Mouse (Mus musculus) neural tube, embryonic 14.5 days (tissue): ENCODE measurements around the gene Cd4. TPM values are rescaled to one million over a fixed set of nuclear protein-coding genes. Genes with fewer than 3 reads are reported as not detected.

Experiments used
- ATAC-seq: fragments of 200-750 bp; cut with Nextera tagmentation; 2 replicates; pipeline ENCODE4 v1.8.0; 2017; ENCODE audit warnings: low read depth, mild to moderate bottlenecking, moderate TSS enrichment, moderate library complexity
- H3K27ac ChIP-seq: fragments of 300-500 bp; sonication (generic); 2 replicates; pipeline ENCODE4 v1.5.1; 2014; ENCODE audit warnings: low read depth, mild to moderate bottlenecking, control low read depth, low read length, moderate library complexity, mixed read lengths
- H3K27me3 ChIP-seq: fragments of 300-500 bp; sonication (generic); 2 replicates; pipeline ENCODE4 v1.6.1; 2014; ENCODE audit warnings: low read length; ENCODE audit not compliant: control insufficient read depth, insufficient read depth
- H3K36me3 ChIP-seq: fragments of 300-500 bp; sonication (generic); 2 replicates; pipeline ENCODE4 v1.6.1; 2014; ENCODE audit warnings: low read length, mixed read lengths; ENCODE audit not compliant: control insufficient read depth, insufficient read depth
- H3K4me1 ChIP-seq: fragments of 300-500 bp; sonication (generic); 2 replicates; pipeline ENCODE4 v1.6.1; 2014; ENCODE audit warnings: low read length; ENCODE audit not compliant: control insufficient read depth, insufficient read depth
- H3K4me2 ChIP-seq: fragments of 300-500 bp; sonication (generic); 2 replicates; pipeline ENCODE4 v1.6.1; 2014; ENCODE audit warnings: mild to moderate bottlenecking, low read depth, low read length, control low read depth
- H3K4me3 ChIP-seq: fragments of 300-500 bp; sonication (generic); 2 replicates; pipeline ENCODE4 v1.5.1; 2014; ENCODE audit warnings: low read depth, low read length, control low read depth, mixed read lengths
- H3K9ac ChIP-seq: fragments of 300-500 bp; sonication (generic); replicated peaks from 2 replicates; pipeline ENCODE4 v1.6.1; 2014; ENCODE audit warnings: low read depth, mild to moderate bottlenecking, control low read depth, low read length, mixed read lengths
- H3K9me3 ChIP-seq: fragments of 300-500 bp; sonication (generic); 2 replicates; pipeline ENCODE4 v1.6.1; 2016; ENCODE audit warnings: low read length; ENCODE audit not compliant: control insufficient read depth
- WGBS: fragments of 180-500 bp; shearing (Covaris S2); extraction: QIAGEN DNeasy Blood & Tissue Kit; methylation state at CpG from one replicate; pipeline ENCODE4 v1.1.7; 2014; 5-methylcytosine and 5-hydroxymethylcytosine counted together
- polyA plus RNA-seq: library from polyadenylated mRNA; unstranded; fragments of >200 nt; fragmentation: Nextera tagmentation; extraction: Ambion mirVana; gene quantifications from 2 replicates; pipeline ENCODE4 v1.2.1, GENCODE M21; 2014

Cd4 gene
- polyA plus RNA-seq, 1 experiment from 2014 or later: 0.12 TPM

DNA sequence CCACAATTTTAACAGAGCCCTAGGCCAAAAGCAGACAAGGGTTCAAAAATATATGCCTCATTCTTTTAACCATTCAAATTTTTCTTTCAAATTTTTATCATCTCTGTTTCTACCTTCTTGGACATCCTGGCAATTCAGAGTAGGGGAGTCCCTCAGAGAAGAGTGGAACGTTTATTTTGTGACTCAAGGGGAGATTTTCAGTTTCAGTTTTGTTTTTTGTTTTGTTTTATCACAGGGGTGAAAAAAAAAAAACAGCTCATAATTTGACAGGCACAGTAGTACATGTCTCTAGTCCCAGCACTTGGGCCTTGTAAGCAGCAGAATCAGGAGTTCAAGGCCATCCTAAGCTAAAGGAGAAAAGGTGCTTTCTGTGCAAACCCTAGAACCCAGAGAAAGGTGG lies 19.7 kb upstream of the Cd4 start:
- no peak for ATAC-seq
- Histone ChIP-seq H3K9me3 (no peaks in the 10 kb centered on the region), H3K4me2 (no peak overlapping the region), H3K4me3 (no peak overlapping the region), H3K36me3 (peaks cover under 1% of the 10 kb centered on the region; the same call in 1 of the 2 replicates), H3K27me3 (no peaks in the 10 kb centered on the region), H3K9ac (no peak overlapping the region), H3K4me1 (peaks cover 23% of the 10 kb centered on the region; the same call in 1 of the 2 replicates), H3K27ac (no peak overlapping the region)
- WGBS: 81% methylated on average over 1 of the region's 1 CpGs

DNA sequence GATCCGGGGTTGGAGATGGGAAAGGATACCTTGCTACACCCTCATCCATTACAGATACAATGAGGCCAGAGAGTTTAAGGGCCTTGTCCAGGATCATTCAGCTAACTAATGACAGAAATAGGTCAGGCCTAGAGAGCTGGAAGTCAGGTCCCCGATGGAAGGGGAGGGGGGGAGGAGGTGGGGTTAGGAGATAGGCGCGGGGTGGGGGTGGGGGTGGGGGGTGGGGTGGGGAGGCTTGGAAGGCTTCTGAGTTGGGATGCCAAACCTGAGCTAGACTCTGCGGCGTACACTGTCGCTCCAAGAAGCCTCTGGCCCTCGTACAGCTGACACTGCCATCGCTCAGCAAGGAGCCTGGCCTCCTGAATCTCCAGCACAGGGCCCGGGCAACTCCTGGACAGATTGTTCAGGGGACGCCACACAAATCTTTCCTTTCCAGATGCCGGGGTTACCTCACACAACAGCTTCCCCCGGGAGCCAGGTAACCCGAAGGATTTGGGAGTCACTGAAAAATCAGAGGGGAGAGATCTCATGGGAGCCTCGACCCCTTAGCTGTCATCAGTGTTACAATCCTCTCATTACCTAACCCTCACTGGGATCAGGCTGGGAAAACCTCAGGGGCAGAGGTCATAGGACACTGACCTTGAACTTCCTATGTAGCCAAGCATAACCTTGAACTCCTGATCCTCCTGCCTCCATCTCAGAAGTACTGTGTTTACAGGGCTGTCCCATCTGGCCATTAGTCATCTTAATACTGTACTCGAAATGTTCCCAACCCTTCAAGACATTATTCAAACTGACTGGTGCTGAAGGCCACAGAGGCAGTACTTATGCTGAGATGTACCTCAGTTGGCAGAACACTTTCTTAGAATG lies 17.2 kb upstream of the Cd4 start:
- Histone ChIP-seq H3K9me3 (no peaks in the 10 kb centered on the region), H3K4me1 (peaks cover 20% of the 10 kb centered on the region; the same call in 1 of the 2 replicates), H3K4me2 (peak overlapping the region; percentile 77), H3K9ac (peak overlapping the region; percentile 68), H3K4me3 (no peak overlapping the region), H3K27ac (peak overlapping the region; percentile 100), H3K27me3 (no peaks in the 10 kb centered on the region), H3K36me3 (no peaks in the 10 kb centered on the region)
- WGBS: 35% methylated on average over 16 of the region's 16 CpGs
- ATAC-seq: no peak

DNA sequence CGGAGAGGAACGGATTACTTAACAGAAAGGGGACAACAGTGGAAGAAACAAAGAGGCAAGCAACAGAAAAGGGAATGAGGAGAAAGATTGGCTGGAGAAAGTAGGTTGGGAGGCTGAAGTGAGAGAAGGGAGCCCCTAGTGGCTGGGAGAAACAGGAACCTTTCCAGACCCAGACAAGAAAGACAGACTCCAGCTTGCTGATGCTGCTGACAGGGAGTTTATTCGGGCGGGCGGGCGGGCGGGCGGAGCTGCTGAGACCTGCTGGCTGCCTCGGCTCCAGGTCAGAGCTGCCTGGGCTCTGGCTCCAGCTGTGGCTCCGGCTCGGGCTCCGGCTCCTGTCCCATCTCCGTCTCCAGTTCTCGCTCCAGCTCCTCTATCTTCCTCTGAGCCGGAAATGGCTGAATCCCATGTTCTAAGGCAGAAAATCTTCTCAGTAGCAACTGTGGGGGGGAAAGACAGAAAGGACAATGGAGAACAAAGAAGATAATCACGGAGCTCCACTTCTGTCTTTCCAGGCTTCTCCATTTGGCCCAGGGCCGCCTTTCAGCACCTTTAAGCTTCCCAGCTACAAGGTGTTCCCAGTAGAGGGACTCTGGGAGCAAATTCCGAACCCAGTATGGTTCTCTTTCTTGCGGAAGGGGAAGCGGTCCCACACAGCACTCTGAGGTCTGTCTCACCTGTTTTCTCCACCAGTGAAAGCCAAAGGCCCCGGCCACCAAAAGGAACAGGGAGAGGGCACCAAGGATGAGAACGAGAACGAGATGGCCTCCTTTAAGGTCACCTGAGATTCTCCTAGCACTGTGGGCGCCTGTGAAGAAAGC lies 16.4 kb upstream of the Cd4 start:
- peak overlapping the region; percentile 77 for H3K4me2 ChIP-seq
- no peaks in the 10 kb centered on the region for H3K9me3 ChIP-seq
- H3K27me3 ChIP-seq: no peaks in the 10 kb centered on the region
- WGBS: 7% methylated on average over 24 of the region's 24 CpGs
- H3K27ac ChIP-seq: peak overlapping the region; percentile 100
- peaks cover 14% of the 10 kb centered on the region; the same call in 1 of the 2 replicates for H3K4me1 ChIP-seq
- peak overlapping the region; percentile 35 for H3K4me3 ChIP-seq
- ATAC-seq: peak; percentile 76
- H3K36me3 ChIP-seq: no peaks in the 10 kb centered on the region
- peak overlapping the region; percentile 68 for H3K9ac ChIP-seq

DNA sequence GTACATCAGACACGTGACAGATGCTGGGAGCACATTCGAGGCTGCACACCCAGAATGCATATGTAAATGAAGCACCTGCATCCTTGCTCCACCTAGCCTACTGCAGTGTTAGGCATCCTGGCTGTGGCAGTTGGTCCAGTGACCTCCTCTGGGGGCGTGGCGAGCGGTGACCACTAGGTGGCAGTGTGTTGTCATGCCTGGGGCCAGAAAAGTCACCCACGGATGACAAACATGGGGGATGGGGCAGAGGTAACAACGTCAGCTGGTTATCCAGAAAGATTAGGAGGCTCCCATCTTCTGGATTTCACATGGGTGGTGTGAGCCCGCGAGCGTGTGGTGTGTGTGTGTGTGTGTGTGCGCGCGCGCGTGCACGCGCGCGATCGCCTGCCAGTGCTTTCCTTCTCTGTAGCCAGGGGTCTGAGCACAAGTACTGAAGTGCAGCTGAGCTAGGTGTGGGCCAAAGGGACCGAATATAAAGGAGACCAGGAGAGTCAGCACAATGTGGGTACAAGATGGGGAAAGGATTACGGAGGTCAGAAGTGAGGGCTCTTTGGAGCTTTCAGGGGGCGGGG lies 15.6 kb upstream of the Cd4 start:
- Histone ChIP-seq H3K4me1 (peaks cover 14% of the 10 kb centered on the region; the same call in 1 of the 2 replicates), H3K9me3 (no peaks in the 10 kb centered on the region), H3K4me2 (peak overlapping the region; percentile 77), H3K27me3 (no peaks in the 10 kb centered on the region), H3K36me3 (no peaks in the 10 kb centered on the region), H3K9ac (peak overlapping the region; percentile 68), H3K27ac (peak overlapping the region; percentile 100), H3K4me3 (peak overlapping the region; percentile 35)
- WGBS: under 1% methylated on average over 23 of the region's 23 CpGs
- peak; percentile 88 for ATAC-seq

DNA sequence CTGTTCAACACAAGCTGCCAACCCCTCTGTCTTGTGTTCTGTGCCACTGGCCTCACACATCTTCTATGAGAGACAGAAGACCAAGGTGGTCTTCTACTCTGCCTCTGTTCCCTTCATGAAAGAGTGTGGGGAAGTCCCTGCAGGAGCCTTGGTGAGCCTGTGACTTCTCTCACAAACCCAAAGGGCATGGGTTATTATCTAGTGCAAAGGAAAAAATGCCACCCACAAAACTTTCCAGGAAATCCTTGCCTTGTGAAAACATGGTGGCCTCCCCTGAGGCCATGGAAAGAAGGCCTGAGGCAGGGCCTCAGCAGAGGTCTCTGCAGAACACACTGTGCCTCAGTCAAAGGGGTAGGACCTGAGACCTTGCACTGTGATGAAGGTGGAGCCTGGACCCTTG lies 13.8 kb upstream of the Cd4 start:
- H3K4me2 ChIP-seq: no peak overlapping the region
- no peak overlapping the region for H3K27ac ChIP-seq
- H3K9ac ChIP-seq: no peak overlapping the region
- H3K4me1 ChIP-seq: peaks cover 14% of the 10 kb centered on the region; the same call in 1 of the 2 replicates
- ATAC-seq: no peak
- H3K9me3 ChIP-seq: no peaks in the 10 kb centered on the region
- H3K36me3 ChIP-seq: no peaks in the 10 kb centered on the region
- H3K4me3 ChIP-seq: no peak overlapping the region
- no peaks in the 10 kb centered on the region for H3K27me3 ChIP-seq

DNA sequence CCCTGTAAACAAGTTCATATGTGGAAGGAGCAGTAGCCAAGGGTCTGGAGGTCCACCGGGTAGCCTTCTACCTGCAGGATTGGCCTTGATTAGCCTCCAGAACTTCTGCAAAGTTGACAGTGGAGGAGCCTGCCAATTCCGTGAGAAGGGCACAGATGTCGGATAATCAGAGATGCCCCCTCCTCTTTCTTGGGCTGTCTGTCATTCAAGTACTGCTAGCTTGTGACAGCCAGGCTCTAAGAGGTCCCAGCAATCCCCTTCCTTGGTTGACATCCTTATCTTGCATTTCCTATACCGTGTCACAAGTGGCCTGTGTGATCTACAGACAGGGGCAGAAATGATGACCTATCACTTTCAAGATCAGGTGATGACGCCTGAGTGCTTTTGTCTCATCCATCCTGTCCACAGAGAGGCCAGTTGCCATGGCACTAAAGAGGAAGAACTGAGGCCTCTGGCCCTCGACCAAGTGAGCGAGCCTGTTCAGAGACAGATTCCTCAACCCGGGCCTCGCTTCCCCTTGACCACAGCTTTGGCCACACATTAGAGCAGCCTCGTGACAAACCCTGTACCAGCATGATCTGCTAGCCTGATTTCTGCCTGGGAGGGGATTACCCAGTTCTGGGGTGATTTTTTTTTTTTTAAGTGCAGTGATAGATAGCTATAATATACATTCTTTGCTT lies 12.9 kb upstream of the Cd4 start:
- Histone ChIP-seq H3K4me2 (no peak overlapping the region), H3K4me3 (no peak overlapping the region), H3K36me3 (no peaks in the 10 kb centered on the region), H3K9me3 (no peaks in the 10 kb centered on the region), H3K9ac (no peak overlapping the region), H3K4me1 (peaks cover 14% of the 10 kb centered on the region; the same call in 1 of the 2 replicates), H3K27ac (no peak overlapping the region), H3K27me3 (no peaks in the 10 kb centered on the region)
- ATAC-seq: no peak
- WGBS: 64% methylated on average over 10 of the region's 10 CpGs

DNA sequence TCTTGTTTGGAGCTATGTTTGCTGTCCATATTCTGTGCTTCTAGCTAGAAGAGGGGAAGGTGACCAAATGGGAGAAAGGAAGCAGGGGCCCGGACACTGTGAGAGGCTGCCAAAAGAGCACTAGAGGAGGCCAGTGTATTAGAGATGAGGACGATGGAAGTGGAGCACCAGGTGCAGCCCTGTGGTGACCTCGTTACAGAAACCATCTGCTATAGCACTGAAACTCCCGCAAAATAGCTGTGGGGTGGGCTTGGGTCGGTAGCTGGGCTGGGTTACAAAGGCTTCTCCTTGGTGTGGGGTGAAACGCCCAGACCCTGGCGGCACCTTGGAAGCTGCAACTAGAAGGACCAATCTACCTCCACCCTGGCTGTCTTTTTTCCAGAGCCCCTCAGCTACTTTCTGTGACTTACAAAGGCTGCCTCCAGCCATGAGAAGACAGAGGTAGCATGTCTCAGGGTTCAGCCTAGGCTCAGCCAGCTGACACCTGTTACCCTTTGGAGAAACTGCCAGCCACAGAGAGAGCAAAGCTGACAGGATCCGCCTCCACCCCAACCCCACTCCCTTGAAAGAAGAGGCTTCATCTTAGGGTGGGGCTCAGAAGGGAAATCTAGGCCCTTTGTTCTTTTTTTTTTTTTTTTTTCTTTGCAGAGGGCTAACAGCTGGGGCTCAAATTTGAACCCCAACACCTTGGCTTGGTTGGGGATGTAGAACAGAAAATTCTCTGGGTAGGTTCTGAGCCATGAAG lies 12.2 kb upstream of the Cd4 start:
- H3K9ac ChIP-seq: no peak overlapping the region
- no peaks in the 10 kb centered on the region for H3K9me3 ChIP-seq
- WGBS: 49% methylated on average over 8 of the region's 8 CpGs
- H3K4me3 ChIP-seq: no peak overlapping the region
- no peak for ATAC-seq
- H3K27me3 ChIP-seq: no peaks in the 10 kb centered on the region
- peaks cover 11% of the 10 kb centered on the region; the same call in 1 of the 2 replicates for H3K4me1 ChIP-seq
- no peak overlapping the region for H3K4me2 ChIP-seq
- no peak overlapping the region for H3K27ac ChIP-seq
- no peaks in the 10 kb centered on the region for H3K36me3 ChIP-seq

DNA sequence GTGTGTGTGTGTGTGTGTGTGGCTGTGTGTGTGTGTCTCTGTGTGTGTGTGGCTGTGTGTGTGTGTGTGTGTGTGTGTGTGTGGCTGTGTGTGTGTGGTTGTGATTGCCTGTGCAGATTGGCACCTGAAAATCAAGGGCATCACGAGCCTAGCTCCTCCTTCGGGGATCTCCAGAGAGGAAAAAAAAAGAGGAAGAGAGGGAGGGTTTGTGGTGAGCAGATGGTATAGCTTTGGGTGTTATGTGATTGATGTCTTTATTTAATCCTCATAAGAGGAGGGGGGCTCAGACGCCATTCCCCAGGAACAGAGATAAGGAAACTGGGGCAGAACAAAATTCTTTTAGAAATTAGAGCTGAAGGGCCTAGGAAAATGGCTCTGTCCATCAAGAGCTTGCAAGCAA lies 10.3 kb upstream of the Cd4 start:
- Histone ChIP-seq H3K9me3 (no peaks in the 10 kb centered on the region), H3K9ac (no peak overlapping the region), H3K4me2 (no peak overlapping the region), H3K4me1 (peaks cover 3% of the 10 kb centered on the region; the same call in 1 of the 2 replicates), H3K4me3 (no peak overlapping the region), H3K27me3 (no peaks in the 10 kb centered on the region), H3K36me3 (no peaks in the 10 kb centered on the region), H3K27ac (no peak overlapping the region)
- no peak for ATAC-seq
- 53% methylated on average over 3 of the region's 3 CpGs for WGBS
